Mouse (Mus musculus): Measurements from ENCODE around the gene Hist1h4m.
"Not testable (repeated sequence)": the region's sequence is repeated elsewhere in the genome, so short reads cannot be mapped to it uniquely, and the experiment has no call there.

- not testable (repeated sequence) for TF ChIP-seq CTCF (IDR thresholded peaks at IDR 0.05; ENCODE audit: control insufficient read depth, insufficient read depth, insufficient replicate concordance, low read depth, low read length); POLR2A (IDR thresholded peaks at IDR 0.05; ENCODE audit: control insufficient read depth, low read depth, low read length)
These were observed 472 bp upstream of the Hist1h4m start for GRCm38 (mm10) chr13:21811074-21811473.

All from testis, adult 2 months (tissue).